Comparison of ENCODE assay signal across 19 mouse cellular contexts in the genomic region with DNA sequence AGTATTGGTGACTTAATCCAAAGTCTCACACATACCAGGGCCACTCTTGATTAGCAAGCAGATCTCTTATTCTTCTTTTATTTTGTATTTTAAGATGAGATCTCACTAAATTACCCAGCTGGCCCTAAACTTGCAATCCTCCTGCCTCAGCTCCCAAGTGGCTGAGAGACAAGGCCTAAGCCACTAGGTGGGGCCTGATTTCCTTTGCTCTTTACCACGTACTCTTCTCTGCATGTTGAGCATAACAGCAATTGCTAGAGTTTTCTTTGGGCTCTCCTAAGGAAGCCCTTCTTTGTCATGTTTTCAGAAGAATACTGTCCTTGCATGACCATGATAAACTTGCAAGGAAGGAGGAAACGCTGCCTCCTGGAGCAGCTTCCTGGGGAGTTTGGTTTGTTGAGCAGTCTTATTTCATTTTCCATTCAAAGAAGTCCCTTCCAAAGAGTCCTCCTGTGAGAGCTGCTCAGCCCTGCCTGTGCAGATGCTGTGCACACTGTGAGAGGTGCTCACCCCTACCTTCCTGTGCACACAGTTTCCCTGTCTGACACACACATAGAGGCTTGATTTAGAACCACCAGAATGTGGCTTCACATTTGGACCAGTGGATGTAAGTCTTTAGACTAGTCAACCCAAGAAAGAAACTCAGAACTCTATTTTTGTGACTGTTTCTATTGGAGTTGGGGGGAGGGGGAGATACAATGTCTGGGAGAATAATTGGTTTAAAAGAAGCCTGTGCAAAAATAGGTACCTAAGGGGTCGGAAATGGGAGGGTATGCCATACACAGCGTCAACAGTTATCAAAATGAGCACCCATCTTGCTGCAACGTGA. TPM values are rescaled to one million over a fixed set of nuclear protein-coding genes. Genes with fewer than 3 reads are reported as not detected.
DNase-seq lines count a peak whose midpoint lies in the region; ATAC-seq and TF ChIP-seq lines count a peak whose summit lies in the region.
"Had no signal": no experiment of that assay in that cellular context is flagged by ENCODE, and none has a peak within 500 bp of the region (broad histone marks: within the 10 kb centered on the region; RNA-seq: fewer than 3 reads in every experiment).

No protein-coding gene starts in this region.

- peaks cover 75% of the 10 kb centered on the region for H3K79me2 ChIP-seq in MEL (ENCODE audit: control insufficient read depth, insufficient read depth, low read length, poor library complexity)

- no peak overlapping the region for H3K27ac ChIP-seq in heart, postnatal 0 days (ENCODE audit: low read depth)
- H3K27ac ChIP-seq in heart, embryonic 11.5 days (ENCODE audit: low read depth, low read length), result no peak overlapping the region
- H3K27ac ChIP-seq in MEL (ENCODE audit: control insufficient read depth, low read depth, low read length), result peak overlapping the region; percentile 9
- H3K27ac ChIP-seq in liver, postnatal 0 days (ENCODE audit: low read depth), result no peak overlapping the region
- H3K27ac ChIP-seq: embryonic facial prominence, embryonic 12.5 days; heart, embryonic 13.5 days; hindbrain, embryonic 12.5 days; limb, embryonic 10.5 days had no signal

- H3K9me3 ChIP-seq in heart, postnatal 0 days (replicated peaks; ENCODE audit: control insufficient read depth, low read length), result no peaks in the 10 kb centered on the region
- no peaks in the 10 kb centered on the region for H3K9me3 ChIP-seq in heart, embryonic 11.5 days (replicated peaks; ENCODE audit: control insufficient read depth, low read length)
- no peaks in the 10 kb centered on the region for H3K9me3 ChIP-seq in MEL (replicated peaks; ENCODE audit: insufficient read depth, low read length)
- no peaks in the 10 kb centered on the region for H3K9me3 ChIP-seq in liver, postnatal 0 days (ENCODE audit: low read length)
- H3K9me3 ChIP-seq: embryonic facial prominence, embryonic 12.5 days; heart, embryonic 13.5 days; hindbrain, embryonic 12.5 days; limb, embryonic 10.5 days had no signal

- TF ChIP-seq CTCF in heart, postnatal 0 days (IDR thresholded peaks at IDR 0.05; ENCODE audit: low read depth), result peak; percentile 7; the same call in 1 of the 2 replicates
- TF ChIP-seq CTCF in MEL (IDR thresholded peaks at IDR 0.05 in 2 of 3, conservative IDR thresholded peaks at IDR 0.05 in 1 of 3; ENCODE audit: control insufficient read depth in 1 of 3, insufficient read depth in 1 of 3, low read depth in 2 of 3, low read length in 3 of 3, poor library complexity in 1 of 3, severe bottlenecking in 1 of 3), result peak in 2 of 3 experiments; percentile 4 to 21; a peak in 1 of 6 replicates
- TF ChIP-seq CTCF in liver, postnatal 0 days (IDR thresholded peaks at IDR 0.05; ENCODE audit: low read depth), result peak; percentile 37

- H3K4me3 ChIP-seq in heart, postnatal 0 days (ENCODE audit: low read depth, low read length), result no peak overlapping the region
- no peak overlapping the region for H3K4me3 ChIP-seq in heart, embryonic 11.5 days (ENCODE audit: low read depth, low read length)
- H3K4me3 ChIP-seq in MEL (ENCODE audit: control insufficient read depth in 1 of 2, insufficient read depth in 1 of 2, low read depth in 2 of 2, low read length in 2 of 2), result no peak overlapping the region
- H3K4me3 ChIP-seq in liver, postnatal 0 days (ENCODE audit: low read depth, low read length), result no peak overlapping the region
- H3K4me3 ChIP-seq: embryonic facial prominence, embryonic 12.5 days; heart, embryonic 13.5 days; hindbrain, embryonic 12.5 days; limb, embryonic 10.5 days had no signal

- TF ChIP-seq EP300 in heart, postnatal 0 days (IDR thresholded peaks at IDR 0.05; ENCODE audit: low read depth), result no peak
- no peak for TF ChIP-seq EP300 in MEL (IDR thresholded peaks at IDR 0.05; ENCODE audit: low read depth in 1 of 2, low read length in 2 of 2)
- TF ChIP-seq EP300 in liver, postnatal 0 days (IDR thresholded peaks at IDR 0.05; ENCODE audit: low read depth), result no peak

- TF ChIP-seq POLR2A in MEL (IDR thresholded peaks at IDR 0.05; ENCODE audit: control insufficient read depth in 1 of 2, insufficient read depth in 1 of 2, low read depth in 1 of 2, low read length in 2 of 2, poor library complexity in 1 of 2), result no peak

- ATAC-seq in heart, postnatal 0 days (ENCODE audit: insufficient read depth, low read depth), result no peak
- no peak for ATAC-seq in heart, embryonic 11.5 days (replicated peaks; ENCODE audit: insufficient number of reproducible peaks, low FRiP score, low TSS enrichment)
- no peak for ATAC-seq in liver, postnatal 0 days

- H3K27me3 ChIP-seq in heart, postnatal 0 days (ENCODE audit: control insufficient read depth, insufficient read depth, low read length), result peaks cover 21% of the 10 kb centered on the region
- peaks cover 15% of the 10 kb centered on the region for H3K27me3 ChIP-seq in heart, embryonic 11.5 days (ENCODE audit: control insufficient read depth, insufficient read depth, low read length)
- H3K27me3 ChIP-seq in MEL (ENCODE audit: control insufficient read depth in 1 of 2, insufficient read depth in 2 of 2, low read length in 2 of 2), result no peaks in the 10 kb centered on the region
- no peaks in the 10 kb centered on the region for H3K27me3 ChIP-seq in liver, postnatal 0 days (ENCODE audit: insufficient read depth, low read length)
- H3K27me3 ChIP-seq: embryonic facial prominence, embryonic 12.5 days; hindbrain, embryonic 12.5 days had no signal

- H3K4me2 ChIP-seq in heart, postnatal 0 days (ENCODE audit: low read depth, low read length), result no peak overlapping the region
- H3K4me2 ChIP-seq in heart, embryonic 11.5 days, result no peak overlapping the region
- H3K4me2 ChIP-seq in liver, postnatal 0 days (ENCODE audit: low read depth, low read length), result no peak overlapping the region
- H3K4me2 ChIP-seq: embryonic facial prominence, embryonic 12.5 days; heart, embryonic 13.5 days; hindbrain, embryonic 12.5 days had no signal

- peak; percentile 2 for TF ChIP-seq RAD21 in MEL (IDR thresholded peaks at IDR 0.05; ENCODE audit: low read depth, low read length)

- no peak overlapping the region for H3K9ac ChIP-seq in heart, postnatal 0 days (replicated peaks; ENCODE audit: low read depth, low read length)
- H3K9ac ChIP-seq in heart, embryonic 11.5 days (ENCODE audit: low read depth, low read length), result no peak overlapping the region
- no peak overlapping the region for H3K9ac ChIP-seq in MEL (ENCODE audit: control insufficient read depth, low read depth, low read length, poor library complexity, severe bottlenecking)
- no peak overlapping the region for H3K9ac ChIP-seq in liver, postnatal 0 days (replicated peaks)
- H3K9ac ChIP-seq: embryonic facial prominence, embryonic 12.5 days; heart, embryonic 13.5 days; hindbrain, embryonic 12.5 days had no signal

- WGBS in heart, postnatal 0 days, result 58% methylated on average over 5 of the region's 5 CpGs
- 71% methylated on average over 5 of the region's 5 CpGs for WGBS in heart, embryonic 11.5 days (ENCODE audit: insufficient replicate concordance)
- WGBS in liver, postnatal 0 days (ENCODE audit: insufficient replicate concordance), result 56% methylated on average over 5 of the region's 5 CpGs

- H3K4me1 ChIP-seq in heart, postnatal 0 days (ENCODE audit: control insufficient read depth, insufficient read depth), result 0 out of 2 replicates have a peak, but pooled peaks cover 1% of the 10 kb centered on the region
- H3K4me1 ChIP-seq in heart, embryonic 11.5 days (ENCODE audit: control insufficient read depth, insufficient read depth, low read length), result peaks cover 2% of the 10 kb centered on the region
- peaks cover 21 to 52% of the 10 kb centered on the region in 2 experiments for H3K4me1 ChIP-seq in MEL (ENCODE audit: control insufficient read depth in 1 of 2, insufficient read depth in 2 of 2, low read length in 2 of 2)
- peaks cover 28% of the 10 kb centered on the region for H3K4me1 ChIP-seq in liver, postnatal 0 days (ENCODE audit: insufficient read depth)
- H3K4me1 ChIP-seq: hindbrain, embryonic 12.5 days; limb, embryonic 10.5 days had no signal

- no peak for DNase-seq in heart, postnatal 0 days (ENCODE audit: low spot score)
- peak; percentile 19 for DNase-seq in 3T3-L1 (ENCODE audit: low read depth, low spot score)
- DNase-seq in MEL (ENCODE audit: low read depth, low spot score), result peak; percentile 37
- no peak for DNase-seq in liver, postnatal 0 days
- no peak for DNase-seq in frontal cortex, postnatal 10 days (ENCODE audit: low spot score in 2 of 2)
- no peak for DNase-seq in kidney, postnatal 25 days
- no peak for DNase-seq in lung, postnatal 14 days
- DNase-seq: cerebellum, postnatal 36 days; gastrocnemius, postnatal 36 days; kidney, adult 2 months; lung, adult 18-20 months; lung, postnatal 4 days; midbrain, embryonic 14.5 days; right cerebral cortex, postnatal 14 days had no signal

- no peaks in the 10 kb centered on the region for H3K36me3 ChIP-seq in heart, postnatal 0 days (replicated peaks; ENCODE audit: control insufficient read depth, insufficient read depth, low read length)
- H3K36me3 ChIP-seq in heart, embryonic 11.5 days (ENCODE audit: control insufficient read depth, insufficient read depth, low read length), result no peaks in the 10 kb centered on the region
- H3K36me3 ChIP-seq in MEL (ENCODE audit: control insufficient read depth in 1 of 2, insufficient read depth in 2 of 2, low read length in 2 of 2), result peaks cover 30 to 67% of the 10 kb centered on the region in 2 experiments
- H3K36me3 ChIP-seq in liver, postnatal 0 days (replicated peaks; ENCODE audit: insufficient read depth, low read length), result peaks cover 2% of the 10 kb centered on the region; the same call in 1 of the 2 replicates
- H3K36me3 ChIP-seq: embryonic facial prominence, embryonic 12.5 days; heart, embryonic 13.5 days; hindbrain, embryonic 12.5 days; limb, embryonic 10.5 days had no signal

TF ChIP-seq in MEL, 35 proteins besides CTCF, POLR2A, EP300 and RAD21 (continues in another document):
- no peak for TF ChIP-seq MEF2A (IDR thresholded peaks at IDR 0.05; ENCODE audit: extremely low read depth, insufficient replicate concordance, low read depth, low read length, poor library complexity, severe bottlenecking)
- TF ChIP-seq KAT2A (conservative IDR thresholded peaks at IDR 0.05; ENCODE audit: low read depth, low read length), result no peak
- TF ChIP-seq ELF1 (IDR thresholded peaks at IDR 0.05; ENCODE audit: low read depth, low read length), result no peak
- TF ChIP-seq MAX (IDR thresholded peaks at IDR 0.05; ENCODE audit: low read length), result no peak
- peak; percentile 14; the same call in 1 of the 2 replicates for TF ChIP-seq SMC3 (IDR thresholded peaks at IDR 0.05; ENCODE audit: low read depth, low read length)
- no peak for TF ChIP-seq E2F4 (IDR thresholded peaks at IDR 0.05; ENCODE audit: borderline replicate concordance, low read depth, low read length)

RNA-seq across cellular contexts. Expression of gene Runx1, which starts 11.4 kb away (rescaled TPM):
- total RNA-seq in heart, postnatal 0 days (2014; rRNA removed; ENCODE audit: low replicate concordance), result 1.3 and 4.4 TPM in 2 replicates
- 0.33 and 0.37 TPM in 2 replicates for polyA plus RNA-seq in heart, postnatal 0 days (2015; fragmentation: Nextera tagmentation; extraction: Ambion mirVana)
- polyA plus RNA-seq in heart, embryonic 11.5 days (2014; fragmentation: Nextera tagmentation; extraction: Ambion mirVana), result 1.7 and 2.5 TPM in 2 replicates
- 14.3 and 17.1 TPM in 2 replicates for total RNA-seq in MEL (2012; rRNA removed)
- polyA plus RNA-seq in MEL (2012; ENCODE audit: insufficient read depth in 1 of 2, insufficient read length in 2 of 2, low read depth in 1 of 2, low replicate concordance in 2 of 2, missing spikeins in 1 of 2), result 10 to 100 TPM in 1 of 2 experiments, not detected in 1; 23.5 TPM
- polyA plus RNA-seq in liver, postnatal 0 days (2015; fragmentation: Nextera tagmentation; extraction: Ambion mirVana), result 3.3 and 4.6 TPM in 2 replicates

Comparison
In these comparisons a context has a peak if more than half of its experiments do, and no peak if none do; other contexts are left out.
1. DNase-seq: peak in 3T3-L1 (single experiment) and MEL (single experiment); none in heart, postnatal 0 days (single experiment), liver, postnatal 0 days (single experiment), frontal cortex, postnatal 10 days (0 of 2), kidney, postnatal 25 days (0 of 2) and lung, postnatal 14 days (single experiment).
2. Peak in every context shown above with its lines, with median percentiles within 50 percentile points of each other: CTCF ChIP-seq.